ENCODE assay signal across 14 mouse cellular contexts in genomic region chr10:116374111-116374510, GRCm38 (mm10).
"Had no signal": no experiment of that assay in that cellular context is flagged by ENCODE, and none has a peak within 500 bp of the region (broad histone marks: within the 10 kb centered on the region; RNA-seq: fewer than 3 reads in every experiment).

No protein-coding gene starts in this region.

- H3K27ac ChIP-seq: limb, embryonic 15.5 days; liver, embryonic 12.5 days; lung, embryonic 15.5 days; macrophage had no signal

- H3K4me3 ChIP-seq: limb, embryonic 15.5 days; liver, embryonic 12.5 days; lung, embryonic 15.5 days; megakaryocyte, embryonic 14.5 days had no signal

- DNase-seq: kidney, adult 9 months; kidney, postnatal 10 days; layer of hippocampus, adult 9-11 months; layer of hippocampus, postnatal 36 days; lung, postnatal 14 days; right cerebral cortex, adult 18-20 months; right cerebral cortex, postnatal 25 days; thymus, postnatal 36 days had no signal

- H3K27me3 ChIP-seq: limb, embryonic 15.5 days; liver, embryonic 12.5 days; lung, embryonic 15.5 days; megakaryocyte, embryonic 14.5 days had no signal

- ATAC-seq: liver, embryonic 12.5 days had no signal

- H3K4me2 ChIP-seq: limb, embryonic 15.5 days; liver, embryonic 12.5 days; lung, embryonic 15.5 days; midbrain, embryonic 11.5 days had no signal

- H3K36me3 ChIP-seq: limb, embryonic 15.5 days; liver, embryonic 12.5 days; lung, embryonic 15.5 days had no signal

- H3K9me3 ChIP-seq: limb, embryonic 15.5 days; liver, embryonic 12.5 days; lung, embryonic 15.5 days had no signal

- H3K4me1 ChIP-seq: liver, embryonic 12.5 days; megakaryocyte, embryonic 14.5 days had no signal

- H3K9ac ChIP-seq: limb, embryonic 15.5 days; liver, embryonic 12.5 days; lung, embryonic 15.5 days had no signal
